Mouse (Mus musculus) cerebral cortex, adult 2 months (tissue): ENCODE results near the gene Igfbp1.

Source experiments
- WGBS: fragments of 180-500 bp; shearing (Covaris S2); methylation state at CpG from one replicate; pipeline ENCODE4 v1.1.7; 2018; 5-methylcytosine and 5-hydroxymethylcytosine counted together

Gene Igfbp1

GRCm38 (mm10) chr11:7197491-7197941, at the start of gene Igfbp1:
Gene Igfbp1, plus strand, starts transcription at chr11:7197782.
- 54% methylated on average over 12 of the region's 12 CpGs for WGBS

GRCm38 (mm10) chr11:7147945-7148344, 49.6 kb upstream of the Igfbp1 start:
- WGBS, result 84% methylated on average over 7 of the region's 7 CpGs

GRCm38 (mm10) chr11:7149471-7149870, 48.1 kb upstream of the Igfbp1 start:
- 67% methylated on average over 7 of the region's 7 CpGs for WGBS

GRCm38 (mm10) chr11:7150511-7150910, 47.1 kb upstream of the Igfbp1 start:
- 79% methylated on average over 8 of the region's 8 CpGs for WGBS

- WGBS, result 94% methylated on average over 12 of the region's 12 CpGs
Measured at GRCm38 (mm10) chr11:7152371-7152770, 45.2 kb upstream of the Igfbp1 start.

GRCm38 (mm10) chr11:7153081-7153480, 44.5 kb upstream of the Igfbp1 start:
- 73% methylated on average over 8 of the region's 8 CpGs for WGBS

- WGBS, result 69% methylated on average over 4 of the region's 4 CpGs
Measured at GRCm38 (mm10) chr11:7156427-7156826, 41.2 kb upstream of the Igfbp1 start.

GRCm38 (mm10) chr11:7158196-7158595, 39.4 kb upstream of the Igfbp1 start:
- 74% methylated on average over 6 of the region's 6 CpGs for WGBS

- WGBS, result 49% methylated on average over 6 of the region's 6 CpGs
Measured at GRCm38 (mm10) chr11:7160146-7160545, 37.4 kb upstream of the Igfbp1 start.

- WGBS, result 39% methylated on average over 4 of the region's 4 CpGs
Measured at GRCm38 (mm10) chr11:7160637-7161101, 36.9 kb upstream of the Igfbp1 start.

- WGBS, result 75% methylated on average over 8 of the region's 8 CpGs
Measured at GRCm38 (mm10) chr11:7161502-7162174, 35.9 kb upstream of the Igfbp1 start.

GRCm38 (mm10) chr11:7164416-7164815, 33.2 kb upstream of the Igfbp1 start:
- 50% methylated on average over 4 of the region's 4 CpGs for WGBS

- 92% methylated on average over 1 of the region's 1 CpGs for WGBS
Measured at GRCm38 (mm10) chr11:7169645-7170044, 27.9 kb upstream of the Igfbp1 start.

- WGBS, result 49% methylated on average over 6 of the region's 6 CpGs
Measured at GRCm38 (mm10) chr11:7173664-7174063, 23.9 kb upstream of the Igfbp1 start.

- 76% methylated on average over 4 of the region's 4 CpGs for whole genome bisulfite sequencing
Measured at GRCm38 (mm10) chr11:7178724-7179123, 18.9 kb upstream of the Igfbp1 start.

- 73% methylated on average over 2 of the region's 2 CpGs for WGBS
Measured at GRCm38 (mm10) chr11:7179276-7179675, 18.3 kb upstream of the Igfbp1 start.

GRCm38 (mm10) chr11:7182409-7183042, 15.1 kb upstream of the Igfbp1 start:
- WGBS, result 30% methylated on average over 8 of the region's 8 CpGs

GRCm38 (mm10) chr11:7184420-7184819, 13.2 kb upstream of the Igfbp1 start:
- WGBS, result 70% methylated on average over 1 of the region's 1 CpGs

GRCm38 (mm10) chr11:7187472-7187871, 10.1 kb upstream of the Igfbp1 start:
- WGBS, result 75% methylated on average over 8 of the region's 8 CpGs

- WGBS, result 90% methylated on average over 13 of the region's 13 CpGs
Measured at GRCm38 (mm10) chr11:7188469-7188868, 9.1 kb upstream of the Igfbp1 start, which contains the start of gene Gm11985. Gene Gm11985, minus strand, starts transcription at chr11:7188569.

GRCm38 (mm10) chr11:7192710-7193109, 4.9 kb upstream of the Igfbp1 start:
- WGBS, result 75% methylated on average over 6 of the region's 6 CpGs

- 63% methylated on average over 9 of the region's 9 CpGs for WGBS
Measured at GRCm38 (mm10) chr11:7193134-7193533, 4.4 kb upstream of the Igfbp1 start.
